Mouse (Mus musculus): ENCODE measurements around the gene Mthfd2l. TPM values are rescaled to one million over a fixed set of nuclear protein-coding genes. Genes with fewer than 3 reads are reported as not detected.

Gene Mthfd2l
- total RNA-seq, 1 experiment from 2014 or later: 15.3 TPM

DNA sequence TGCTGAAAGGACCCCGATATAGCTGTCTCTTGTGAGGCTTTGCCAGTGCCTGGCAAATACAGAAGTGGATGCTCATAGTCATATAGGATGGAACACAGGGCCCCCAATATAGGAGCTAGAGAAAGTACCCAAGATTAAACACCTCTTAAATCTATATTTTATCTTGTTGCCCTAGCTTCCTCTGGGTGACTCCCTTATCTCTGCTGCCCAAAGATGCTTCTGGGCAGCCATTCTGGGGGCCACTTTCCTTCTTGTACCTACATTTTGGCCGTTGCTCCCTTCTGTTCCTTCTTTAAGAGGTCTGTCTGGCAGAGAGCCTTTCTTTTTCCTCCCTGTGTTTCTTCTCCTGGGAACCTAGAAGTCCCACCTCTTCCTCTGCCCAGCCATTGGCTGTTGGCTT is 14.5 kb downstream of the Mthfd2l start:
- no peak for DNase-seq

DNA sequence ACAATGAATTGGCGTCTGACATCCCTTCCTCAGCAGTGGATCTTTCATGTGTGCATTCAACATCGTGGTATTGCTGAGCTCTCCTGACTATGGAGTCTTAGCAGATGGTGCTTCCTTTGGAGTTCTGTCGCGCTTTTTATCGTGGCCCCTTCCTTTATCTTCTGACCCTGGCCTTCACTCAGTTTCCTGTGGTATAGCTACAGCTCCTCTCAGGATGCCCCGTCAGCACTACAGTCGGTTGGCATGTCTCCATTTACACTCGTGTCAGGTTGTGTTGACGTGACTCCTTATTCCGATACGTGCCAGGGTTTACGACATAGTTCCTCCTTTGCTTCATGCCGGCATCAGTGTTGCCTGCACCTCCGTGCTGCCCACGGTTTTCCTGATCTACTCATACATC is 18.6 kb downstream of the Mthfd2l start:
- no peak for DNase-seq

DNA sequence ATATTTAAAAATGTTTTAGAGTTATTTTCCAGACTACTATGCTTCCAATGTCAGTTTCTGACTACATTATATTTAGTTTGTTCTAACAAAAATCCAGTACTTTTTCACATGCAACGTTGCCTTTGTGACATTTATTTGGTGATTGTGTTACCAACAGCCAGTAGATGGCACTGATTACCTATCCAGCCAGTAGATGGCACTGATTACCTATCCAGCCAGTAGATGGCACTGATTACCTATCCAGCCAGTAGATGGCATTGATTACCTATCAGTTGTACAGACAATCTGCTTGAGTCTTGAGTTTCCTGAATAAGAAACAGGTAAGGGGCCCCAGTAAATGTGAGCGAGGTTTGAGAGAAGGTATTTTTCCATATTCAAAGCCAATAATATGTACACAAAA is 20.6 kb downstream of the Mthfd2l start:
- DNase-seq: peak; percentile 56

DNA sequence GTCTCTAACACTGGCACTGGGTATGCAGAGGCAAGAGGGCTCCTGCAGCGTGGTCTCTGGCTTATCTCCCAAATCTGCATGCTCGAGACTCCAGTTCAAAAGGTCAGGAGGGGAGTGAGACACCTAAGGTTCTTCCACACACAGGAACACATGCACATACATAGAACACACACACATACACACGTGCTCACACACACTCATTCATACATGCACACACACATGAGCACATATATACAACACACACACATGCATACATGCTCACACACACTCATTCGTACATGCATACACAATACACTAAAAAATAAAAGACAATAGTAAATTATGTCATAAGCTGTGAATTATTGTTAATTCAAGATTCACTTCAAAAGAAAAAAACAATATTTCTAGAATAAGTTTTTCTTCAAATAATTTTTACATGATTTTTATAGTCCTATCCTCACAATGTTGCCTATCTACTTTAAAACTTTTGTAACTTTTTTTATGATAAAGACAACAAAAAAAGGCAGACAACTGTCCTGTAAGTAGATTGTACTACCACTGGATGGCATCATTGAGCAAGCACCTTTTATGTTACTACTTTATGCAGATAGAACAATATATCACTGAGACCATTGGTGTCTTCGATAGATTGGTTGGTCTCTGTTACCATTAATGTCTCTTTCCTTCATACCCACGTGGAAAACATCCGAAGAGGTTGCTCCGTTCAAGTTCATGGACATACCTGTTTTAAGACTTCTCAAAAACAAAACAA is 22.0 kb downstream of the Mthfd2l start:
- DNase-seq: no peak

DNA sequence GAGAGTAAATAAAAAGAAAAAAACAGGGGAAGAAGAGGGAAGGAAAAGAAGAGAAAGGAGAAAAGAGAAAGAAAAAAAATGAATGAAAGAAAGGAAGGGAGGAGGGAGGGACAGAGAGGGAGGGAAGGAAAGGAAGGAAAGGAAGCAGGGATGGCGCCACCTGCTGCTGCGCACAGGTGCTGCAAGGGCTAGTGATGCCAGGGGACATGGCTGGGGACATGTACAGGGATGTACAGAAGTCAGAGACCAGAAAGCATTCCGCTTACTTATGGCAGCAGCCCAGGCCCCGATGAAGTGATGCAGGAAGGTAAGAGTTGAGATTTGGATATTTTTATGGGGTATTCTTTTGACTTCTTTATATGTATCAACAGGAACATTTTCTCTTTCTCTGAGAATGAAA is 33.4 kb downstream of the Mthfd2l start:
- peak; percentile 39 for DNase-seq

DNA sequence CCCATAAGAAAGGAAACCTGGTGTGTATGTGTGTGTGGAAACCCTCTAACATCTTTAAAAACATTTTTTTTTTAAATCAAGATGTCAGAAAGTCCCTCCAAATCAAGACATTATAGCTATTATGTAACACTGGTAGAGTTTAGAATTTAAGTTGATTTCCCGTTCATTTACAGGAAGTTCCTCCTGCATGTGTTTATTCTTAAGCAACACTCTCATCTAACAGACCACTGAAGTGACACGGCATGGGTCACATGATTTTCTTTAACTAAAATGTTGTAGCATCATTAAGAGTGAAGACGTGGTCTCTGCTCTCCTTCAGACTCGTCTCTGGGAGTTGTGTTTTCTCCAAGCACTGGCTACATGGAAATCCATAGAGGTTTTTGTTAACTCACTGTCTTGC is 33.8 kb downstream of the Mthfd2l start:
- no peak for DNase-seq

DNA sequence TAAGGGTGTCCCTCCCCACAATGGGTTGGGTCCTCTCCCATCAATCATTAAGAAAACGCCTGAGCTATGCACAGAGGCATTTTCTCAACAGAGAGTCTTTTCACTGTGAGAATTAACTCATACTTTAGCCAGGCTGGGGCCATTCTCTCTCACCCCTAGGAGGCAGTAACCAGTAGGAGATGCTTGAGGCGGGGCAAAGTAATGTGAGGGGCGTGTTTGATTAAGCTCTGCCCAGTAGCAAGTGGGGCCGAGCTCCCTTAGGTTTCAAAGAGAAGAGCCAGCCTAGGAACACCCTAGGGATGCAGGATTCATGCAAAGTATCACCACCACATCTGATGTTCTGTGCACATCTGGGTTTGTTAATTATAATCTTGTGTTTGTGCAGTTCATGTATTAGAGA is 34.5 kb downstream of the Mthfd2l start:
- DNase-seq: no peak

DNA sequence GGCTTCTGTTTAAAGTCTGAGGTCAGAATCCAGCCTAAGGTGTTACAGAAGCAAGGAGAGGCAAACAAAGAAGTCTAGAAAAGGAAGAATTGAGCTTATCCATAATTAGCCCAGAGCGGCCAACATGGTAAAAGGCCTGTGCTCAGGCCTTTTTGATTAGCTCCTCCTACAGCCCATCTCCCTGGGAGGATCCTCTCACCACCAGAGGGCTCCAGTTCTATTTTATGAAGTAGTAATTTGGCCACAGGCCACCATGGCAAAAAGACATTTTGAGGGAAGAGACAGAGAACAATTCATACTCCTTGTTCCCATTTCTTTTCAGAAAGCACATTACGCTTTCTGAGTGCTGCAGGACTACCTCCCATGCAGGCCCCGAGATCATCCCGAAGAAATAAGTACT is 46.3 kb downstream of the Mthfd2l start:
- DNase-seq: peak; percentile 80

DNA sequence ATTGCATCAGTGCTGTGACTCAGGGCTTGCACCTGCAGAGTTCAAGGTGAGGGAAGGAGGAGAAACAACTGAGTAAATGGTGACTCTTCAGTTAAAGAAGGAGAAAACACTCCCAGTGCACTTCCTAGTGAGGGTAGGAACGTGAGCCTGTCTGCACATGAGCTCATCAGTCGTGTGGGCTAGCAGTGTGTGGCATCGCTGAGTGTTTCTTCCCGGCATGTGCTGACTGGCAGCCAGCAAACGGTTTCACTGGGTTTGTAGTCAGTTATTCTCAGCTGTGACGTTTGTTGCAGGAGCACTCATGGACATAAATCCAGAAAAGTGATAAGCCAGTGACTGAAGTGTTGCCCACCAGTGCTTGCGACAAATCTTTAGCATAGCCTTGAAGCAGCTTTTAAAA is 49.4 kb downstream of the Mthfd2l start:
- DNase-seq: no peak

DNA sequence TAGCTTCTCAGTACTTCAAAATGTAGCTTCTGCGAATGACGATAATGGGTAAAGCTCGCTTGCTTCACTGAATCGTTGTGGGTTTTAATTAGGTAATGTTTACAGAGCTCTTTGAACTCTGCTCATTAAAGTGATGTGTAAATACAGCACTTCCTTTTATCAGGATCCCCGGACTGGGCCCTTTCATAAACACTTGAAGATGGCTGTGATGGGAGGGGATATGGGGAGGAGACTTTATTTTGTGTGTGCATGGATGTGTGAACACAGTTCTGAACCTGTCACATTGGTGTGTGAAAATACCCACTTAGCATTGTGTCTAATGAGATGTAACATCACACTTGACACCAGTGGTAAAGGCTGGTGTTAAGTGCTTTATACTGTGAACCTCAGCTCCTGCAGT is 56.7 kb downstream of the Mthfd2l start:
- DNase-seq: no peak

DNA sequence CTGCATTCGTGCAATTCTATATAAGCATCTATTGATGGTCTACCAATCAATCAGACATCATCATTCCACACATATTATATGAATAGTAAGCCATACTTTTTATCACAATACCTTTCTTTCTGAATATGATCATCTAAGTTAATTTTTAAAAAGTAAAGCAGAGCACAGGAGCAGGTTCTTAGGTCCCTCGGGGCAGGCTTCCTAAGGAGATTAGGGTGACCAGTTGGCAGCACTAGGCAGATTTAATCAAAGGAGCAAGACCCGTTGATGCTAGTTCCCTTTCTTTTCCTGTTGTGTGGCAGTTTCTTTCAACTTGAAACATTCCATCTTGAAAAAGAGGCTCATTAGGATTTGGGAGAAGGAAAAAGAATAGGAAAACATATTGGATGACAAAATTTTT is 57.2 kb downstream of the Mthfd2l start:
- DNase-seq: no peak

DNA sequence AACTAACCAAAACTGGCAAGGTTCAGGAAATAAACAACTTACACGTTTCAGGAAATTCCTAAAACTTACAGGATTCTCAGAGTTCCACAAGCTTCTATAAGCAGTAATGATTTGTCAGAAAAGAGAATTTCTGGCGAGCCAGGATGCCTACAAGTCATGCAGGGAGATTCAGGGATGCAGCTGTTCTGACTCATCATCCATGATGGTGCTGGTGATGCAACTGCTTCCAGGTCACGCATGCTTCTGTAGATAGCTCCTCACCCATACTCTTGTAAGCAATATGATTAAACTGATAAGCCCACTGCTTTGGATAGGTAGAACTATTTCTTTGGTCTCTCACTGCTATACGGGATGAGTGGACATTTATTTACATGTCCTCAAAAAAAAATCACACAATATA is 57.7 kb downstream of the Mthfd2l start:
- no peak for DNase-seq

DNA sequence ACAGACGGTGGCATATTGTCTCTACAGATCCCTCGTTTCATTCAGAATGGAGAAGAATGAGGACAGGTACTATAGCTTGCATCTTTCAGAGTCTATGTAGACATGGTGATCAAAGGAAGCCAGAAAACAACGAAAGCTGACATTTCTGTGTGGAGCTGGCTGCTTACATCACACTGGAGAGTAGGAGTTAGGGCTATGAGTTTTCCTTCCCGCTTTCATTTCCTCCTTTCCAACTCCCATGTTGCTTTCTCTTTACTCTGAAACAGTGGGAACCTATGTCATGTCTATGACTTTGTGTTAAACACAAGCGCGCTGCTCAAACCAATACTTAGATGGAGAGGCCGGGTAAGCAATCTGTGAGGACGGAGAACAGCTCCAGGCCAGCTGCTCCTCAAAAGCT is 69.0 kb downstream of the Mthfd2l start:
- no peak for DNase-seq

DNA sequence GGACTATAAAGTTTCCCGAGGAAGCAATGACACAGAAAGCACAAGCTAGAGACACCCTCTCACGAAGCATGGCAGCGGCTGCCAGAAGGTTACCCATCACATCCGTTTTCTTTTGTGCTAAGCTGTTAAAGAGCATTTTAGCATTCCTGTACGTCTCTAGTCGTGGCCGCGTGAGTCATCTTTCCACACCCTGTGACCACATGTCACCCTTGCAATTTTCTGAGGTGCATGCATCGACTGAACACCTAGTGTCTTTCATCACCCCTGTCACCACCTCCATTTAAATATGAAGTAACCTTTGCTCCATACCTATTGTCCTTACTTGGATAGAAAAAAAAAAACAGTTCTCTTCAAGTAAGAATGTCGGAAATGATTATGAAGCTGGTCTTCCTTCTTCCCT is 84.3 kb downstream of the Mthfd2l start:
- DNase-seq: no peak

DNA sequence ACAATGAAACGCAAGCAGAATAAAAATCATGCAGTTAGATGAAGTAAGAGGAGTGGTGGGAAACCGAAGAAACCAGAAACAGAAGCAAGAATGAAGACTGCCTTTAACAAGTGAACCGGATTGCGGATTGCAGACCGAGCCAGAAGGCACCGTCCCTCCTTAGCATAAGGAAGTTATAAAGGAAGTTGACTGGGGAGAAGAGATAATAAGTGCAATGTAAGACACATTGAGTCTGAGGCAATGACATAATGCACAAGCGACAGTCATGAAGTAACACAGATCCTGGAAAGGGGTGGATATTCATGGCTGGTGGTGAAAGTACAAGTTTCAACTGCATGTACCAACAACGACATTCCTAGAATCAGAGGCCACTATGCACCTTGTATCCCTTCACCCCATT is 92.2 kb downstream of the Mthfd2l start:
- DNase-seq: no peak

DNA sequence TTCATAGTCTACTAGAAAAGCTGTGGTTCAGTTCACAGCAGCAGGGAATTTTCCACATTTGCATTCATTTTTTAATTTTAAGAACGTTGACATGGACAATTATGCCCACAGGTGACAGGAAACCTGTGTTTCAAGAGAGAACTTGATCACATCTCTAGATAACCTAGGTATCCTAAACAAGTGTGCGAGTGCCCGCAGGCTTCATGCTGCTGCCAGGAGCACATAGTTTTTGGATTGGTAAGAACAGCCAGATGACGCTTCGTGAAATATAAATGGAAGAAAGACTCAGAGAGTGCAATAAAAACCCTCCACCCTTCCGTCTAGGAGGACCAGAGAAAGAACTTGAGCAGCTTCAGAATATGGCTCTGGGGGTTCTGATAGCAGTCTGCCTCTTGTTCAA is 96.2 kb downstream of the Mthfd2l start, which contains the start of gene Epgn:
Epgn (plus strand) TSS at position 301 of the 400 bp plus-strand sequence.
- DNase-seq: no peak

DNA sequence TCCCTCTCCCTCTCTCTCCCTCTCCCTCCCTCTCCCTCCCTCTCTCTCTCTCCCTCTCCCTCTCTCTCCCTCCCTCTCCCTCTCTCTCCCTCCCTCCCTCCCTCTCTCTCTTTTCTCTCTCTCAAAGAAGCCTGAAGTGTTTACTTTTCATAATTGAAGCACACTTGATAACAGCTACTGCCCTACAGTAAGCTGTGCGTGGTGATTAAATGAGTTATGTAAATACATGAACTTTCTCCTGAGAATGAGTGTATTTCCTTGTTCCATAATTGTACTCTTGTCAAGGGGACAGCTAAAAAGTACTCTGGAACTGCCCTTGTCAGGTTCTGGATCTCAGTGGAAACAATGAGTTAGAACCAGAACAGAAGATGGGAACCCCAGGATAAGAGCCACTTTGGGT is 96.9 kb downstream of the Mthfd2l start:
- no peak for DNase-seq

DNA sequence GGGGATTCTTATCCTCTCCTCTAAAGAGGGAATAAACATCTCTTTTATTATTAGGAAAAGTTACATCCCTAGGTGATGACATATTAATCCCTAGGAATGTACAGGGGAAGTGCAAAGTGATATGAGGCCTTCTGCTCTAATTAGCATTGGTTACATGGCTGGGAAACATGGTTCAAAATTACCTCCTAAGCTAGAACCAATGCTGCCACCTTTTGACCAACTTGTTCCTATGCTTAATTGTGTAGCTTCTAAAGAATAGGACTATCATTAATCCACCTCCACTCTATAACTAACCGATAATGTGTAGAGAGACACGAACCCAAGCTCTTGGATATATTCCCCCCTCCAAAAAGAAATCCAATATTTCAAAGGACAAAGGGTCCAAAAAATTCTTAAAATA is 99.7 kb downstream of the Mthfd2l start:
- no peak for DNase-seq

DNA sequence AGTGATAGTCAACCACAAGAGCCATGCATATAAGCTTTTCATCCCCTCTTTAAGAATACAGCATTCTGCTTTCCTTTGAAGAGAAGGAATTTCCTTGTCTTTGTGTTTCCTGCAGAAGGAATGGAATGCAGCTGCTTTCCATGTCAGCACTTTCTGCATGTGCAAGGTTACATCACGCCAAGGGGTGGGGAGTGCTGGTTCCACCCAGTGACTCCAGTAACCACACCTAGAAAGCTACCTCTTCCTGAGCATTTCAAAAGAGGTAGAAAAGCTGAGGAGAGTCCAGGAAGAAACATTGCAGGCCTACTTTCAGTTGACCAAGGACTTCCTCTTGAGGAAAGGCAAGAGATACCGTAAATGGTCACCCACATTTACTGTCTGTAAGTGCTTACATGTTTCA is 104.4 kb downstream of the Mthfd2l start:
- DNase-seq: no peak

DNA sequence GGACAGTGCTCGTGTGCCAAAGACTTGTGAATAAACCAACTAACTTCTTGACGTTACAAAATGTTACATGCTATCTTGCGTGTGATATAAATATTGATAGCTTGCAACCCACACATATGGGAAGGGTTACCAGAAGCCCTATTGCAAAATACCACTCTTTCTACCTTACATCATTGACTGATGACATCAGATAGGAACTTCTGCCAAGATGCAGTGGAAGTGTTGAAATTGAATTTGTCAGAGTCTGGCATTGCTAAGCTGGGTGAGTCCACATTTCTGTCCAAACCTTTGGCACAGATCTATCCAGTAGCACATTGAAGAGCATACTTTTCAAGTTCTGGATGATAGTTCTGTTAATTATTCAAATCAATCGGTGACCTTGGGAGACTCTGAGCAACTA is 105.7 kb downstream of the Mthfd2l start:
- DNase-seq: peak; percentile 28

DNA sequence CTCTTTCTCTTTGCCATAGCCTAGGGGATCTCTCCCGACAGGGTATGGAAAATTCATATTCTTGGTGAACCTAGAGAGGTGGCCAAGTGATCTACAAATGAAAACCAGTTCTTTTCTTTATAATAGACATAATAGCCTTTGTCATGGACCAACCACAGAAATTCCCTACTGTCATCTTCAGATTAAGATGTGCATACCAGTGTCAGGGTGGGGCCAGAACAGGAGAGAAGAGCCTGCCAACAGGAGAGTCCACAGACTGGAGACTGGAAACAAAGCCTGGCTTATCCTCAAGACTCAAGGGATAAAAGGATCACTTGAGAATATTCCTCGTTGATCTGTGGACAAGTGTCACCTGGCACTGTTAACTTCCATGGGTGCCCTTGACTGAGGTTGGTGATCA is 106.8 kb downstream of the Mthfd2l start:
- DNase-seq: no peak

DNA sequence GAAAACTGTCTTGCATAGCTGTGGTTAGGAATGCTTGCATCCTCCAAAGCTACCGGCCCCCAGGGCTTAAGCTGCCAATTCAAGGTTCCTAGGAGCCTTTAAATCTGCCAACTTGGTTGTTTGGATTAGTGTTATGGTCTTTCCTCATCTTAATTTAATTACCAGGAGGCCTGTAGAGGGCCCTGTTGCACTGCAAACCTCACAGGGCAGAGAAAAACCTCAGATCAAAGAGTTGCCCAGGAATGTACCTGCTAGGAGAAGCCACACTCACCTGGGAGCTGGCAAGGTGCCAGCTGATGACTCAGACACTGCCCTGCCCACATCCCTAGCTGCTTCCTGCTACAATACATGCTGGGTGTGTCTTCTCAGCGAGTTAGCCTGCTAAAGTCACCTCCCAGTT is 107.6 kb downstream of the Mthfd2l start:
- peak; percentile 5 for DNase-seq

DNA sequence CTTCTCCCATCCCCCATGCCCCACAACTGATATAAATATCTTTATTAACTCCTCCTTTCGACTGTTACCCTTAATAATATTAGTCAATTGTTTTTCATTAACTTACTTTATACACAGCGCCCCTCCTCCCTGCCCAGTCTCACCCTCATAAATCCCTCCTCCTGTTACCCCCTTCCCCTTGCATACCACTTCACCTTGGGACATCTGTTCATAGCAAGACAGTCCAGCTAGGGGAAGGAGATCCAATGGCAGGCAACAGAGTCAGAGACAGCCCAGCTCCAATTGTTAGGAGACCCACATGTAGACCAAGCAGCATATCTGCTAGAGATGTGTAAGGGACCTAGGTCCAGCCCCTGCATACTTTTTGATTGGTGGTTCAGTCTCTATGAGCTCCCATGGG is 108.0 kb downstream of the Mthfd2l start:
- no peak for DNase-seq

DNA sequence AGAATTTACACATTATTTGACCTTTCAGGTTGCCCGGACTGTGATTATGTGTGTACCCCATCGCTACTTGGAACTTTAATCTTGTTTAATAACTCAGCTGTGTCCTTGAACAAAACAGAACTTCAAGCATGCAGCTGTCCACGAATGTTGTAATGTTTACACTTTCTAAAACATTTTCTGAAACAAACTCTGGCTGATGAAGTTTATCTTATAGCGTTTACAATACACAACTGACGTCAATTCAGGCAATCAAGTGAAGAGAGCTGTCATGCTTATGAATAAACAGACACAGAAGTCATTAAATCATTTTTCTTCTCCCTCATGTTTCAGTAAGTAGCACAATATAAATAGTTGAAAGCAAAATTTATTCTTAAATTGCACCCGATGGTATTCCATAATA is 117.1 kb downstream of the Mthfd2l start:
- DNase-seq: no peak

DNA sequence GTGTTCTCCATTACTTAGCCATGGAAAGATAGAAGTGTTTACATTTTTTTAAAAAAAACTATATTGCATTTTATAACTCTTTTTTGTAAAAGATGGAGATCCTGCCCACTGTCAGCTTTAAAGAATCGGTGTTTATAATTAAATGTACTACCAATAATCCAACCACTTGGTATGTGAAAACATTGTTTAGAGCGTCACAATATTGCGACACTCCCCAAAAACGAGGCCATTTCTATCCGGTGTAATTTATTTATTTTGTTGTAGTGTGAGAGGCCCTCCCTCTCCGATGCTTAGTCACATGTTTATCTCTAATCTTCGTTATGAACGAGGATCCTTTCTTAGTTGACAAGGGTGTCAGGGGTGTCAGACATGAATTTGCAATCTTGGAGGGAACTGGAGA is 117.5 kb downstream of the Mthfd2l start:
- no peak for DNase-seq

Measured in adrenal gland, postnatal 14 days (tissue).